Mouse (Mus musculus): ENCODE data around the gene Tmem163.

- TF ChIP-seq CTCF (IDR thresholded peaks at IDR 0.05; ENCODE audit: control insufficient read depth, insufficient read depth, insufficient read length): no peak
- TF ChIP-seq MAX (IDR thresholded peaks at IDR 0.05): no peak
- no peak for TF ChIP-seq USF1 (IDR thresholded peaks at IDR 0.05; ENCODE audit: low read depth)
- no peak for TF ChIP-seq MYOD1 (IDR thresholded peaks at IDR 0.05; ENCODE audit: control insufficient read depth, insufficient read length, low read depth)
- TF ChIP-seq MYOG (IDR thresholded peaks at IDR 0.05; ENCODE audit: control insufficient read depth, extremely low read depth, insufficient read length): no peak
- no peak for TF ChIP-seq CEBPB (IDR thresholded peaks at IDR 0.05; ENCODE audit: low read depth)
These were observed 102.3 kb downstream of the Tmem163 start for GRCm38 (mm10) chr1:127577083-127577482.

All from C2C12 (cell line).